Comparison of ENCODE assay signal across 20 mouse cellular contexts in the genomic region with DNA sequence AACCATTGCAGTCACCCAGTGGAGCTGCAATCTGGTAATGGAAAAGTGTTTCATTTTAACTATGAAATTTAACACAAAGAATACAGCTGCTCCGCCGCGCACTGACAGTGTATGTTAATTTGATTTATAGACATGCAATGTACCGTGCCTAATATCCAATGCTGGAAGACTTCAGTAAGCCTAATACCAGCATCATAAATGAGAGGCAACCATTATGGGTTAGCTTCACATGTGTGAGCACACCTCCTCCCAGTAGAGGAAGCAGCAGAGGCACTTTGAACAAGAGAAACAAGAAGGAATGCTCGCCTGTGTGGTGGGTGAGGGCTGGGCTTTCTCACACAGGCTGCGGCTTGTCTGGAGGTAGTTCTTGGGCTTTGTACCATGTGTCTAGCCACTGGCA.
A peak's percentile ranks its signal among the peaks of the same experiment; 100 is the strongest.
DNase-seq lines count a peak whose midpoint lies in the region; ATAC-seq lines count a peak whose summit lies in the region.
"Had no signal": no experiment of that assay in that cellular context is flagged by ENCODE, and none has a peak within 500 bp of the region (broad histone marks: within the 10 kb centered on the region; RNA-seq: fewer than 3 reads in every experiment).

No protein-coding gene starts in this region.

- H3K9me3 ChIP-seq in embryonic facial prominence, embryonic 14.5 days (ENCODE audit: control insufficient read depth, low read length), result no peaks in the 10 kb centered on the region
- no peaks in the 10 kb centered on the region for H3K9me3 ChIP-seq in embryonic facial prominence, embryonic 10.5 days
- H3K9me3 ChIP-seq in midbrain, embryonic 14.5 days (ENCODE audit: control insufficient read depth, low read length), result no peaks in the 10 kb centered on the region
- no peaks in the 10 kb centered on the region for H3K9me3 ChIP-seq in midbrain, embryonic 11.5 days (ENCODE audit: control insufficient read depth, low read length)
- no peaks in the 10 kb centered on the region for H3K9me3 ChIP-seq in hindbrain, embryonic 15.5 days
- H3K9me3 ChIP-seq: embryonic facial prominence, embryonic 13.5 days; stomach, embryonic 15.5 days had no signal

- no peak for DNase-seq in embryonic facial prominence, embryonic 14.5 days (ENCODE audit: low spot score)
- no peak for DNase-seq in embryonic facial prominence, embryonic 10.5 days (ENCODE audit: low spot score)
- peak; percentile 28 for DNase-seq in midbrain, embryonic 14.5 days
- DNase-seq in midbrain, embryonic 11.5 days (ENCODE audit: low spot score, missing footprints), result no peak
- peak; percentile 33 for DNase-seq in mesoderm, embryonic 11.5 days (ENCODE audit: low read depth, low spot score)
- no peak for DNase-seq in adrenal gland, adult (ENCODE audit: inconsistent age in 2 of 2, low spot score in 1 of 2)
- DNase-seq in kidney, adult 11 months, result no peak
- DNase-seq: adrenal gland, adult 8-10 months; cerebellum, adult 9-11 months; gastrocnemius, postnatal 36 days; kidney, adult 2 months; kidney, postnatal 36 days; lung, adult 18-20 months; lung, postnatal 14 days; right cerebral cortex, postnatal 25 days; thymus, adult 18-20 months had no signal

- H3K27me3 ChIP-seq in embryonic facial prominence, embryonic 14.5 days (replicated peaks; ENCODE audit: control insufficient read depth, insufficient read depth, low read length), result no peaks in the 10 kb centered on the region
- H3K27me3 ChIP-seq in embryonic facial prominence, embryonic 10.5 days (replicated peaks; ENCODE audit: low read depth, poor library complexity, severe bottlenecking), result no peaks in the 10 kb centered on the region
- no peaks in the 10 kb centered on the region for H3K27me3 ChIP-seq in midbrain, embryonic 14.5 days (ENCODE audit: control insufficient read depth, insufficient read depth, low read length)
- no peaks in the 10 kb centered on the region for H3K27me3 ChIP-seq in midbrain, embryonic 11.5 days (ENCODE audit: control insufficient read depth, insufficient read depth, low read length)
- H3K27me3 ChIP-seq in hindbrain, embryonic 15.5 days, result no peaks in the 10 kb centered on the region
- H3K27me3 ChIP-seq: embryonic facial prominence, embryonic 13.5 days; stomach, embryonic 15.5 days had no signal

- WGBS in embryonic facial prominence, embryonic 14.5 days, result 58% methylated on average over 6 of the region's 6 CpGs
- 84% methylated on average over 6 of the region's 6 CpGs for WGBS in embryonic facial prominence, embryonic 10.5 days
- 55% methylated on average over 6 of the region's 6 CpGs for WGBS in midbrain, embryonic 14.5 days
- WGBS in midbrain, embryonic 11.5 days, result 84% methylated on average over 6 of the region's 6 CpGs
- WGBS in hindbrain, embryonic 15.5 days, result 36% methylated on average over 6 of the region's 6 CpGs

- H3K4me3 ChIP-seq in embryonic facial prominence, embryonic 14.5 days (ENCODE audit: low read depth, low read length), result no peak overlapping the region
- H3K4me3 ChIP-seq in embryonic facial prominence, embryonic 10.5 days, result no peak overlapping the region
- no peak overlapping the region for H3K4me3 ChIP-seq in midbrain, embryonic 14.5 days (replicated peaks; ENCODE audit: low read depth, low read length)
- H3K4me3 ChIP-seq in midbrain, embryonic 11.5 days (ENCODE audit: low read depth, low read length), result no peak overlapping the region
- H3K4me3 ChIP-seq in hindbrain, embryonic 15.5 days, result no peak overlapping the region
- H3K4me3 ChIP-seq: embryonic facial prominence, embryonic 13.5 days; left cerebral cortex, adult 2 months; stomach, embryonic 15.5 days had no signal

- H3K4me2 ChIP-seq in embryonic facial prominence, embryonic 14.5 days (ENCODE audit: low read depth, low read length), result no peak overlapping the region
- H3K4me2 ChIP-seq in midbrain, embryonic 14.5 days (ENCODE audit: low read length), result no peak overlapping the region
- no peak overlapping the region for H3K4me2 ChIP-seq in midbrain, embryonic 11.5 days
- no peak overlapping the region for H3K4me2 ChIP-seq in hindbrain, embryonic 15.5 days
- H3K4me2 ChIP-seq: embryonic facial prominence, embryonic 13.5 days; stomach, embryonic 15.5 days had no signal

- H3K27ac ChIP-seq in embryonic facial prominence, embryonic 14.5 days (replicated peaks; ENCODE audit: low read depth, low read length), result no peak overlapping the region
- no peak overlapping the region for H3K27ac ChIP-seq in embryonic facial prominence, embryonic 10.5 days (replicated peaks)
- H3K27ac ChIP-seq in midbrain, embryonic 14.5 days (replicated peaks; ENCODE audit: low read depth, low read length), result no peak overlapping the region
- no peak overlapping the region for H3K27ac ChIP-seq in midbrain, embryonic 11.5 days (ENCODE audit: low read depth, low read length)
- no peak overlapping the region; the same call in 1 of the 2 replicates for H3K27ac ChIP-seq in hindbrain, embryonic 15.5 days (replicated peaks)
- H3K27ac ChIP-seq: embryonic facial prominence, embryonic 13.5 days; left cerebral cortex, adult 2 months; stomach, embryonic 15.5 days had no signal

- no peaks in the 10 kb centered on the region for H3K36me3 ChIP-seq in embryonic facial prominence, embryonic 14.5 days (ENCODE audit: control insufficient read depth, insufficient read depth, low read length)
- H3K36me3 ChIP-seq in embryonic facial prominence, embryonic 10.5 days (replicated peaks), result no peaks in the 10 kb centered on the region
- no peaks in the 10 kb centered on the region for H3K36me3 ChIP-seq in midbrain, embryonic 14.5 days (ENCODE audit: control insufficient read depth, insufficient read depth, low read length)
- no peaks in the 10 kb centered on the region for H3K36me3 ChIP-seq in midbrain, embryonic 11.5 days (ENCODE audit: control insufficient read depth, insufficient read depth, low read length)
- H3K36me3 ChIP-seq in hindbrain, embryonic 15.5 days, result no peaks in the 10 kb centered on the region
- H3K36me3 ChIP-seq: embryonic facial prominence, embryonic 13.5 days; stomach, embryonic 15.5 days had no signal

- peak; percentile 37; the same call in 1 of the 2 replicates for ATAC-seq in embryonic facial prominence, embryonic 14.5 days (ENCODE audit: low read depth)
- ATAC-seq in midbrain, embryonic 14.5 days (ENCODE audit: low FRiP score, low TSS enrichment), result no peak
- no peak for ATAC-seq in midbrain, embryonic 11.5 days (ENCODE audit: low FRiP score)
- peak; percentile 80 for ATAC-seq in hindbrain, embryonic 15.5 days (ENCODE audit: low FRiP score, low read depth)

- H3K4me1 ChIP-seq in embryonic facial prominence, embryonic 14.5 days (ENCODE audit: control insufficient read depth, insufficient read depth, low read length), result no peaks in the 10 kb centered on the region
- H3K4me1 ChIP-seq in embryonic facial prominence, embryonic 10.5 days, result peaks cover 9% of the 10 kb centered on the region
- H3K4me1 ChIP-seq in midbrain, embryonic 14.5 days (ENCODE audit: control insufficient read depth, insufficient read depth, low read length), result 0 out of 2 replicates have a peak, but pooled peaks cover under 1% of the 10 kb centered on the region
- H3K4me1 ChIP-seq in midbrain, embryonic 11.5 days (ENCODE audit: control insufficient read depth, insufficient read depth, low read length), result no peaks in the 10 kb centered on the region
- peaks cover 6% of the 10 kb centered on the region; the same call in 1 of the 2 replicates for H3K4me1 ChIP-seq in hindbrain, embryonic 15.5 days (replicated peaks)
- H3K4me1 ChIP-seq: stomach, embryonic 15.5 days had no signal

- H3K9ac ChIP-seq in embryonic facial prominence, embryonic 14.5 days (ENCODE audit: low read depth, low read length), result no peak overlapping the region
- no peak overlapping the region for H3K9ac ChIP-seq in midbrain, embryonic 14.5 days (replicated peaks; ENCODE audit: low read length)
- no peak overlapping the region for H3K9ac ChIP-seq in midbrain, embryonic 11.5 days (ENCODE audit: low read length)
- H3K9ac ChIP-seq in hindbrain, embryonic 15.5 days, result no peak overlapping the region
- H3K9ac ChIP-seq: embryonic facial prominence, embryonic 13.5 days; stomach, embryonic 15.5 days had no signal

Comparison
In these comparisons a context has a peak if more than half of its experiments do, and no peak if none do; other contexts are left out.
1. DNase-seq: peak in midbrain, embryonic 14.5 days (single experiment) and mesoderm, embryonic 11.5 days (single experiment); none in embryonic facial prominence, embryonic 14.5 days (single experiment), embryonic facial prominence, embryonic 10.5 days (single experiment), midbrain, embryonic 11.5 days (single experiment), adrenal gland, adult (0 of 2) and kidney, adult 11 months (single experiment).
2. ATAC-seq: peak in embryonic facial prominence, embryonic 14.5 days (single experiment) and hindbrain, embryonic 15.5 days (single experiment); none in midbrain, embryonic 14.5 days (single experiment) and midbrain, embryonic 11.5 days (single experiment).